Mouse (Mus musculus) Patski (cell line): Measurements from ENCODE around the gene Glp1r. TPM values are rescaled to one million over a fixed set of nuclear protein-coding genes. Genes with fewer than 3 reads are reported as not detected.

Experiments
- ATAC-seq: fragments of 100-300 bp; one replicate; pipeline ENCODE4 v1.8.0; 2021
- CTCF ChIA-PET: fragments of 350-600 bp; sonication (Branson Sonifier 250); formaldehyde crosslinking; loops from one replicate; lab custom pipeline; 2022; ENCODE audit warnings: inconsistent platforms; lab: Charles Lee
- POLR2A ChIA-PET: fragments of 350-600 bp; sonication (Branson Sonifier 250); formaldehyde crosslinking; loops from one replicate; lab custom pipeline; 2022; ENCODE audit warnings: antibody characterized with exemption, inconsistent platforms; lab: Charles Lee
- DNase-seq: peaks from one replicate; pipeline ENCODE4 v3.0.0-alpha.2; 2011; ENCODE audit warnings: low read depth, low spot score
- H3K27me3 ChIP-seq: fragments of 371-371 bp; one replicate; pipeline ENCODE4 v1.5.1; 2021
- CTCF ChIP-seq: fragments of 100-300 bp; IDR thresholded peaks from one replicate; pipeline ENCODE4 v1.5.1; 2021
- in situ Hi-C: fragments of 300-500 bp; cut with MboI; formaldehyde crosslinking; loops from 3 replicates; pipeline ENCODE4 v1.11.1; 2018; ENCODE audit warnings: low pct_unique_long_range_greater_than_20kb, mixed read lengths
- polyA plus RNA-seq: library from polyadenylated mRNA; unstranded; gene quantifications from one replicate; pipeline ENCODE4 v1.2.3, GENCODE M21; 2021

The Glp1r gene
- polyA plus RNA-seq, 1 experiment from 2014 or later = not detected

DNA sequence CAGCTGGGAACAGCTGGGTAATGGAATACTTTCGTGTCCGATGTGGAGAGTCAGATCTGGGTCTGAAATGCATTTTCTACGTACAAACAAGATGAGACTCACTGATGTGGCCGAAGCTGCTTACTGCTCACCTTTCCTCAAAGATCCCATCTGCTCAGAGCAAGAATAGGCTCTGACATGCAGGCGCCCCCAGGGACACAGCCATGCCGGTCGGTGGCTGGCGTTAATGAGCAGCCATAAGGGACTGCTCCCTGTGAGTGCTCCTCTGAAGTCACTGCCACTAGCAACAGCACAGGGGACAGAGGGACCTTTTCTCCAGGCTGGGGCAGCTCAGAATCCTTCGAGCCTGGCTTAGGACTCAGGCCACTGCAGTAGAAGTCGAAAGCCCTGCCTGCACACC is 52.7 kb downstream of the Glp1r start, which contains the start of gene Umodl1:
Umodl1 (plus strand) TSS at position 301 of the 400 bp plus-strand sequence.
- TF ChIP-seq CTCF = no peak
- ATAC-seq = no peak
- DNase-seq = no peak
- peaks cover 10% of the 10 kb centered on the region for H3K27me3 ChIP-seq
- POLR2A ChIA-PET = no interaction called here
- CTCF ChIA-PET = no interaction called here
- in situ Hi-C loops = loop anchor here (5.0 kb wide), 1 partner anchor 207 kb away; no protein-coding TSS in a partner anchor

DNA sequence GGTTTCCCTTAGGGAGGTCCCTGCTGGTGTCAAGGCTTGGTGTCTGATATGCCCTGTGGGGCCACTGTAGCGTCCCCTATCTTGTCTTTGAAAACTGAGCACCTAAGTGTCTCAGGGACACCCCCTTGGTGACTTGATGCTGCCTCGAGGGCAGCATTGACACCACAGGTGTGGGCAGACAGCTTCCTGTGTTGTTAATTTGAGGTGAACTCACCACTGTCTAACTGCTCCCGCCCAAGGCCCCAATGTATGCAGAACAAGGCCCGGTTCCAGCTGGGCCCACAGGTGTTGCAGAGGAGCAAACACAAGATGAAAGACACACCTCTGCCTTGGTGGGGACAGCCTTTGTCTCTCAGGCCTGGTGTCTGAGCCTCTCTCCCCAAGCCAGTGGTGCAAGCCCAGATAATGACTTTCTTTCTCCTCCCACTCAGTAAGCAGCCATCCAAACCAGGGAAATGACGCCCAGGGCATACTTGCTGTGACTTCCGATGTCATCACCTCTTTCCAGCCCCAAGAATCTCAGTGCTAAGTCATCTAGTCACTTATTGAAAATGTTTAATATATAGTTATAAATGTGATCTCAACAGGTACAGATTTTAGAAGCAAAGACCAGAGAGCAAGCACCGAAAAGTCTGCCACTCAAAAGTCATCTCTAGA is 60.4 kb downstream of the Glp1r start:
- in situ Hi-C loops = no loop called here
- no peak for TF ChIP-seq CTCF
- no peaks in the 10 kb centered on the region for H3K27me3 ChIP-seq
- no peak for ATAC-seq
- ChIA-PET POLR2A (no interaction called here), CTCF (no interaction called here)
- no peak for DNase-seq

DNA sequence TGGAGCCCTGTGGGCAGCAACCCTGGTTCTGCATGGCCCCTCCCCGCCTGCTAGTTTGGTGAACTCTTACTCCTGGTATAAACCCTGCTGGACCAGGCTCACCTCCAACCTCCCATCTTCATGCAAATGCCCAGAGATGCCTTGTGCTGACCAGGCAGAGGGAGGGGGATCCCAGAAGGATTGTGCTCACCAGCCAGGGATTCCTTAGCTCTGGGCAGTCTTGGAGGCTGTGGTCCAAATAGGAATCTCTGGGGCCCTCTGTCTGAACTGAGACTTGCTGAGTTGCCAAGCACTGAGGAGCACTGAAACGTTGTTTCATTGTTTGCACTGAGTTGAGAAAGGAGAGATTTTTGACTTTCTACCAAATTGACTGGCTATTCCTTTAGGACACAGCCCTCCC is 61.3 kb downstream of the Glp1r start:
- TF ChIP-seq CTCF = no peak
- in situ Hi-C loops = no loop called here
- DNase-seq = no peak
- ATAC-seq = no peak
- CTCF ChIA-PET = no interaction called here
- no peaks in the 10 kb centered on the region for H3K27me3 ChIP-seq
- POLR2A ChIA-PET = no interaction called here

DNA sequence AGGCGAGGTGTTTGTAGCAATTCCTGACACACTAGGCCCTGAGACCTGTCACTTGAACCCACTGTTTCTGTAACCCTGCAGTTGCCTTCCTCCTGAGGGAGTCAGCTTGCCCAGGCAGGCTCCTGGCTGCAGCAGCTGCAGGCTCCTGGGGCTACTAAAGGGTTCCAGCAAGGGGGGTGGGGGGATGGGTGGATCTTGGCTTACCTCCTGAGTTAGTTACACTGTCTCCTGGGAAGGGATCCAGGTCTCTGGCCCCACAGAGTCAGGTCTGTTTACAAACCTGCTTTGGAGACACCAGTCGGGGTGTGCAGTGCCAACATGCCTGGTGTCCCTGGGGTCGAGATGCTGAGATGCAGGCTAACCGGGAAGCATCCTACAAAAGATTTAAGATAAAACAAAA is 68.4 kb downstream of the Glp1r start:
- no peaks in the 10 kb centered on the region for H3K27me3 ChIP-seq
- DNase-seq = no peak
- ChIA-PET POLR2A (no interaction called here), CTCF (no interaction called here)
- no peak for ATAC-seq
- no peak for TF ChIP-seq CTCF
- in situ Hi-C loops = no loop called here

DNA sequence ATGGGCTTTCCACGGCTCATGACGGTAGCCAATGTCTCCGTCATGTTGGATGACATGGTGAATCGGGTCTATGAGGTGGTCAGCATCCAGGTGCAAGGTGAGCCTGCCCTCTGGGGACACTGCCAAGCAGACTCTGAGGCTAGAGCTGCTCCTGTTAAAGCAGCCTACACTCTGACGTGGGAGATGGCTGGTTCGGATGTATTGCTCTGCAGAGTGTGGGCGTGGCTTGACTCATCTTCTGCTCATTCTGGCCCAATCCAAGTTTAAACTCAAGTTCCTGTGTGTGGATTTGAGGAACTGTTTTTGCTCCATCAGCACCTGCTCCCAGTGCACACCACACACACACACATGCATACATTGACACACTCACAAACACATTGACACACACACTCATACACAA is 70.3 kb downstream of the Glp1r start:
- TF ChIP-seq CTCF = no peak
- in situ Hi-C loops = no loop called here
- DNase-seq (no peak), ATAC-seq (no peak)
- POLR2A ChIA-PET = no interaction called here
- CTCF ChIA-PET = no interaction called here
- H3K27me3 ChIP-seq = no peaks in the 10 kb centered on the region

GRCm38 (mm10) chr17:30973332-30973731 is 71.7 kb downstream of the Glp1r start:
- no peak for TF ChIP-seq CTCF
- ATAC-seq (no peak), DNase-seq (no peak)
- H3K27me3 ChIP-seq = no peaks in the 10 kb centered on the region
- POLR2A ChIA-PET = no interaction called here
- in situ Hi-C loops = no loop called here
- CTCF ChIA-PET = no interaction called here

GRCm38 (mm10) chr17:30977290-30977689 is 75.7 kb downstream of the Glp1r start:
- in situ Hi-C loops = no loop called here
- no peak for DNase-seq
- TF ChIP-seq CTCF = no peak
- CTCF ChIA-PET = no interaction called here
- ATAC-seq = no peak
- POLR2A ChIA-PET = no interaction called here
- peaks cover 5% of the 10 kb centered on the region for H3K27me3 ChIP-seq

DNA sequence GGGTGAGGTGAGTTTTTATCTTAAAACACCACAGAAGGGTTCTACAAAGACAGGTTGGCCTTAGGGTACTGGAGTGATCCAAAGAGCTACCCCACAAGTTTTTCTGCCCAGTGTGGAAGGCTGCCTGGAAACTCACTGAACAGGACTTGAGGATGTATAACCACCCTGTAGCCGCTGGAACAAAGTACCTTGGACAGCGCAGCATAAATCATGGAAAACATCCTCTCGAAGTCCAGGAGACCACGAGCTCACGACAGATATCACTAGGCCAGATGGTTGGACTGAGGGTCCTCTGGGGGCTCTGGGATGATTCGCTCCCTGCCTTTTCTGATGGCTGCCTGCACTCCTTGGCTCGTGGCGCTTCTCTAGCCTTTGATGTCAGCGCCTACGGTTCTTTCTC is 76.9 kb downstream of the Glp1r start:
- no peak for ATAC-seq
- in situ Hi-C loops = no loop called here
- no peak for TF ChIP-seq CTCF
- no peak for DNase-seq
- ChIA-PET CTCF (no interaction called here), POLR2A (no interaction called here)
- peaks cover 9% of the 10 kb centered on the region for H3K27me3 ChIP-seq

DNA sequence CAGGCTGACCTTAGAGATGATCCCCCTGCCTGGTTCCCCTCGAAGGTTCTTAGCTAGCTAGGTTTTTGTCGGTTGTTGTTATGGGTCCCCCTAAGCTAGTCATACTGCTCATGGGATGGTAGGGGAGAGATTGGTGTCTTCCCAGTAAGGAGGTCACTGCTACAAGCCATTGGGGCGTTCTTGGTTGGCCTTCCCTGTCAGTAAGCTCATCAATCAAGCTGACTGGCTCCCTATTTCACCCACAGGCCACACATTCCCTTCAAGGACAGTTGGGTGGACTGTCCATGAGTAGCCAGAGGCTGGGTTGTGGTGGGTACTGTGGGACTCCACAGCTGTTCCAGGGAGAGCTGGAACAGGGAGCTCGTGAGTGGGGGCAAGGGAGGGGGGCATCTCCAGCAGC is 81.9 kb downstream of the Glp1r start:
- DNase-seq (no peak), ATAC-seq (no peak)
- peaks cover 14% of the 10 kb centered on the region for H3K27me3 ChIP-seq
- POLR2A ChIA-PET = no interaction called here
- TF ChIP-seq CTCF = no peak
- CTCF ChIA-PET = no interaction called here
- in situ Hi-C loops = no loop called here

GRCm38 (mm10) chr17:30990254-30990653 is 88.6 kb downstream of the Glp1r start:
- TF ChIP-seq CTCF = peak; percentile 61
- H3K27me3 ChIP-seq = peaks cover 6% of the 10 kb centered on the region
- POLR2A ChIA-PET = no interaction called here
- ATAC-seq = no peak
- DNase-seq = no peak
- CTCF ChIA-PET = no interaction called here
- in situ Hi-C loops = no loop called here

Other genes with a start within 250 kb of the Glp1r start
- not detected for gene Umodl1, start 52.8 kb downstream of the Glp1r start, polyA plus RNA-seq
- gene Abcg1, start 155.9 kb downstream of the Glp1r start, polyA plus RNA-seq = 0.01 TPM
- not detected for gene Tff3, start 227.8 kb downstream of the Glp1r start, polyA plus RNA-seq
- not detected for gene Tff2, start 242.5 kb downstream of the Glp1r start, polyA plus RNA-seq